In genomic region chr8:124316466-124317136, GRCm38 (mm10) we compare ENCODE assay signal across 8 mouse cellular contexts.
DNase-seq lines count a peak whose midpoint lies in the region; ATAC-seq lines count a peak whose summit lies in the region.

No protein-coding gene starts in this region.

- ATAC-seq in forebrain, embryonic 11.5 days (replicated peaks; ENCODE audit: low FRiP score): no peak
- no peak for ATAC-seq in hindbrain, embryonic 15.5 days (ENCODE audit: low FRiP score, low read depth)
- no peak for ATAC-seq in erythroid progenitor cell, adult 5-6 weeks (replicated peaks; ENCODE audit: low FRiP score, poor library complexity, severe bottlenecking)
- ATAC-seq in activated CD4-positive, CD25-positive, alpha-beta regulatory T cell, adult 4 months: no peak

- no peak overlapping the region for H3K9ac ChIP-seq in forebrain, embryonic 11.5 days (ENCODE audit: low read length)
- no peak overlapping the region for H3K9ac ChIP-seq in hindbrain, embryonic 15.5 days

- H3K4me1 ChIP-seq in forebrain, embryonic 10.5 days: peaks cover 38% of the 10 kb centered on the region
- peaks cover 8% of the 10 kb centered on the region for H3K4me1 ChIP-seq in forebrain, embryonic 11.5 days (replicated peaks; ENCODE audit: control insufficient read depth, insufficient read depth, low read length)
- H3K4me1 ChIP-seq in hindbrain, embryonic 15.5 days (replicated peaks): peaks cover 62% of the 10 kb centered on the region

- H3K9me3 ChIP-seq in forebrain, embryonic 10.5 days: no peaks in the 10 kb centered on the region
- H3K9me3 ChIP-seq in forebrain, embryonic 11.5 days (ENCODE audit: control insufficient read depth, low read length): no peaks in the 10 kb centered on the region
- no peaks in the 10 kb centered on the region for H3K9me3 ChIP-seq in hindbrain, embryonic 15.5 days

- no peak overlapping the region for H3K4me3 ChIP-seq in forebrain, embryonic 10.5 days
- H3K4me3 ChIP-seq in forebrain, embryonic 11.5 days (ENCODE audit: low read depth, low read length): no peak overlapping the region
- no peak overlapping the region for H3K4me3 ChIP-seq in hindbrain, embryonic 15.5 days

- no peaks in the 10 kb centered on the region for H3K27me3 ChIP-seq in forebrain, embryonic 10.5 days (ENCODE audit: poor library complexity, severe bottlenecking)
- no peaks in the 10 kb centered on the region for H3K27me3 ChIP-seq in forebrain, embryonic 11.5 days (ENCODE audit: control insufficient read depth, insufficient read depth, low read length)
- no peaks in the 10 kb centered on the region for H3K27me3 ChIP-seq in hindbrain, embryonic 15.5 days

- peaks cover 17% of the 10 kb centered on the region for H3K36me3 ChIP-seq in forebrain, embryonic 10.5 days (replicated peaks)
- H3K36me3 ChIP-seq in forebrain, embryonic 11.5 days (ENCODE audit: control insufficient read depth, insufficient read depth, low read length): no peaks in the 10 kb centered on the region
- no peaks in the 10 kb centered on the region for H3K36me3 ChIP-seq in hindbrain, embryonic 15.5 days

- H3K4me2 ChIP-seq in forebrain, embryonic 11.5 days (ENCODE audit: low read depth, low read length, severe bottlenecking): no peak overlapping the region
- no peak overlapping the region for H3K4me2 ChIP-seq in hindbrain, embryonic 15.5 days

- H3K27ac ChIP-seq in forebrain, embryonic 10.5 days: peak overlapping the region; percentile 54
- H3K27ac ChIP-seq in forebrain, embryonic 11.5 days (ENCODE audit: low read depth, low read length): no peak overlapping the region
- 0 out of 2 replicates have a peak overlapping the region, but pooled peaks have one; percentile 21 for H3K27ac ChIP-seq in hindbrain, embryonic 15.5 days (replicated peaks)

- 69% methylated on average over 12 of the region's 12 CpGs for WGBS in forebrain, embryonic 10.5 days
- WGBS in forebrain, embryonic 11.5 days: 66% methylated on average over 12 of the region's 12 CpGs
- WGBS in hindbrain, embryonic 15.5 days: 50% methylated on average over 12 of the region's 12 CpGs

- DNase-seq in forebrain, embryonic 10.5 days (ENCODE audit: extremely low spot score, low spot score): no peak
- DNase-seq in forebrain, embryonic 11.5 days (ENCODE audit: low spot score): no peak
- peak; percentile 82 for DNase-seq in adrenal gland, postnatal 14 days
- DNase-seq in gastrocnemius, adult 8-10 months (ENCODE audit: low spot score in 2 of 2): peak; percentile 61 to 86
- peak; percentile 41 for DNase-seq in lung, postnatal 36 days

Comparison
In these comparisons a context has a peak if more than half of its experiments do, and no peak if none do; other contexts are left out.
1. DNase-seq: peak in adrenal gland, postnatal 14 days (single experiment), gastrocnemius, adult 8-10 months (2 of 2) and lung, postnatal 36 days (single experiment); none in forebrain, embryonic 10.5 days (single experiment) and forebrain, embryonic 11.5 days (single experiment).